Mouse (Mus musculus): Measurements from ENCODE around the gene Gm10058.
"Not testable (repeated sequence)": the region's sequence is repeated elsewhere in the genome, so short reads cannot be mapped to it uniquely, and the experiment has no call there.

The Gm10058 gene

DNA sequence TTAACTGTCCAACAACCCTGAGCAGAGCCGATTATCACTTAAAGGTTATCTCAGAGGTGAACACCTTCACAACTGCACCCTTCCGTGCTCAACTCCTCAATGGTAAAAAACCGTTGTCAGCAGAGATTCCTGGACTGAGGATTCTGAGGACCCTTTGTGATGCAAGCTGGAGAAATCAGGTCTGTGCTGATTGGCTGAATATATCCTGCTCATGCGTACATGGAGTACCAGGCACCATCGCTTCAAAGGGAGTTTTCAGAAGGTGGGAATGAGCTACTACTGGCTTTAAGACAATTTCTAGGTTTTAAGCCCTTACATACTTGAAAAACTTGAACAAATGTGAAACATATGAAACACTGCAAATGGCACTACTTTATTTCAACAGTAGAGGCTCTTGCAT lies at the start of gene Gm10058:
TSS of gene Gm10058 (minus strand) at position 101 of the 400 bp plus-strand sequence.
- not testable (repeated sequence) for DNase-seq (ENCODE audit: low spot score in 2 of 2)
